Mouse (Mus musculus) forebrain, embryonic 16.5 days (tissue): ENCODE measurements around the gene Dph3. TPM values are rescaled to one million over a fixed set of nuclear protein-coding genes. Genes with fewer than 3 reads are reported as not detected.

ENCODE experiments used
- ATAC-seq: fragments of 200-750 bp; cut with Nextera tagmentation; 2 replicates; pipeline ENCODE4 v1.8.0; 2017; ENCODE audit warnings: mild to moderate bottlenecking, moderate library complexity
- H3K27ac ChIP-seq: fragments of 300-500 bp; sonication (generic); 2 replicates; pipeline ENCODE4 v1.5.1; 2014; ENCODE audit warnings: low read length, control low read depth
- H3K27me3 ChIP-seq: fragments of 300-500 bp; sonication (generic); replicated peaks from 2 replicates; pipeline ENCODE4 v1.6.1; 2014; ENCODE audit warnings: low read length; ENCODE audit not compliant: control insufficient read depth, insufficient read depth
- H3K36me3 ChIP-seq: fragments of 300-500 bp; sonication (generic); 2 replicates; pipeline ENCODE4 v1.6.1; 2014; ENCODE audit not compliant: control insufficient read depth, insufficient read depth
- H3K4me1 ChIP-seq: fragments of 300-500 bp; sonication (generic); replicated peaks from 2 replicates; pipeline ENCODE4 v1.6.1; 2014; ENCODE audit warnings: low read length; ENCODE audit not compliant: control insufficient read depth, insufficient read depth
- H3K4me2 ChIP-seq: fragments of 300-500 bp; sonication (generic); 2 replicates; pipeline ENCODE4 v1.6.1; 2014; ENCODE audit warnings: mild to moderate bottlenecking, low read length, control low read depth
- H3K4me3 ChIP-seq: fragments of 300-500 bp; sonication (generic); replicated peaks from 2 replicates; pipeline ENCODE4 v1.5.1; 2014; ENCODE audit warnings: mild to moderate bottlenecking, low read length, control low read depth
- H3K9ac ChIP-seq: fragments of 300-500 bp; sonication (generic); replicated peaks from 2 replicates; pipeline ENCODE4 v1.6.1; 2014; ENCODE audit warnings: low read depth, low read length, control low read depth
- H3K9me3 ChIP-seq: fragments of 300-500 bp; sonication (generic); 2 replicates; pipeline ENCODE4 v1.6.1; 2016; ENCODE audit warnings: low read length; ENCODE audit not compliant: control insufficient read depth
- WGBS: fragments of 180-500 bp; shearing (Covaris S2); extraction: QIAGEN DNeasy Blood & Tissue Kit; methylation state at CpG from one replicate; pipeline ENCODE4 v1.1.7; 2014; 5-methylcytosine and 5-hydroxymethylcytosine counted together
- polyA plus RNA-seq: library from polyadenylated mRNA; unstranded; fragments of >200 nt; fragmentation: Nextera tagmentation; extraction: Ambion mirVana; gene quantifications from 2 replicates; pipeline ENCODE4 v1.2.1, GENCODE M21; 2015

Dph3 gene
- polyA plus RNA-seq, 1 experiment from 2014 or later = 71.8 TPM

- ATAC-seq = no peak
- 68% methylated on average over 8 of the region's 8 CpGs for WGBS
- no peak overlapping the region for H3K4me3 ChIP-seq
- no peaks in the 10 kb centered on the region for H3K36me3 ChIP-seq
- H3K4me2 ChIP-seq = no peak overlapping the region
- H3K9me3 ChIP-seq = no peaks in the 10 kb centered on the region
- H3K4me1 ChIP-seq = no peaks in the 10 kb centered on the region
- H3K9ac ChIP-seq = no peak overlapping the region
- H3K27ac ChIP-seq = no peak overlapping the region
- no peaks in the 10 kb centered on the region for H3K27me3 ChIP-seq
These were observed 12.3 kb downstream of the Dph3 start for GRCm38 (mm10) chr14:32073211-32073685.

GRCm38 (mm10) chr14:32072807-32073206, 12.7 kb downstream of the Dph3 start:
- no peak overlapping the region for H3K4me3 ChIP-seq
- no peak overlapping the region for H3K4me2 ChIP-seq
- ATAC-seq = no peak
- H3K36me3 ChIP-seq = no peaks in the 10 kb centered on the region
- H3K27me3 ChIP-seq = no peaks in the 10 kb centered on the region
- H3K9ac ChIP-seq = no peak overlapping the region
- no peaks in the 10 kb centered on the region for H3K4me1 ChIP-seq
- no peak overlapping the region for H3K27ac ChIP-seq
- H3K9me3 ChIP-seq = no peaks in the 10 kb centered on the region

- 89% methylated on average over 4 of the region's 4 CpGs for WGBS
- Histone ChIP-seq H3K9me3 (peaks cover 5% of the 10 kb centered on the region; the same call in 1 of the 2 replicates), H3K4me3 (no peak overlapping the region), H3K36me3 (no peaks in the 10 kb centered on the region), H3K4me2 (no peak overlapping the region), H3K9ac (no peak overlapping the region), H3K27ac (no peak overlapping the region), H3K27me3 (no peaks in the 10 kb centered on the region), H3K4me1 (no peaks in the 10 kb centered on the region)
- no peak for ATAC-seq
These were observed 24.1 kb downstream of the Dph3 start for GRCm38 (mm10) chr14:32061398-32061797.

- H3K36me3 ChIP-seq = no peaks in the 10 kb centered on the region
- no peaks in the 10 kb centered on the region for H3K9me3 ChIP-seq
- WGBS = 84% methylated on average over 4 of the region's 4 CpGs
- H3K9ac ChIP-seq = no peak overlapping the region
- no peaks in the 10 kb centered on the region for H3K27me3 ChIP-seq
- no peak for ATAC-seq
- H3K4me3 ChIP-seq = no peak overlapping the region
- H3K4me1 ChIP-seq = no peaks in the 10 kb centered on the region
- no peak overlapping the region for H3K4me2 ChIP-seq
- no peak overlapping the region for H3K27ac ChIP-seq
These were observed 27.9 kb downstream of the Dph3 start for GRCm38 (mm10) chr14:32057664-32058063.

GRCm38 (mm10) chr14:32056675-32057074, 28.9 kb downstream of the Dph3 start:
- Histone ChIP-seq H3K4me3 (no peak overlapping the region), H3K27ac (no peak overlapping the region), H3K9ac (no peak overlapping the region), H3K4me1 (no peaks in the 10 kb centered on the region), H3K27me3 (no peaks in the 10 kb centered on the region), H3K36me3 (no peaks in the 10 kb centered on the region), H3K4me2 (no peak overlapping the region), H3K9me3 (no peaks in the 10 kb centered on the region)
- ATAC-seq = no peak
- WGBS = 98% methylated on average over 2 of the region's 2 CpGs

GRCm38 (mm10) chr14:32055781-32056180, 29.7 kb downstream of the Dph3 start:
- H3K27ac ChIP-seq = no peak overlapping the region
- no peaks in the 10 kb centered on the region for H3K4me1 ChIP-seq
- H3K4me2 ChIP-seq = no peak overlapping the region
- no peaks in the 10 kb centered on the region for H3K9me3 ChIP-seq
- no peak overlapping the region for H3K4me3 ChIP-seq
- no peak for ATAC-seq
- no peak overlapping the region for H3K9ac ChIP-seq
- no peaks in the 10 kb centered on the region for H3K36me3 ChIP-seq
- H3K27me3 ChIP-seq = no peaks in the 10 kb centered on the region
- 84% methylated on average over 8 of the region's 8 CpGs for WGBS

GRCm38 (mm10) chr14:32054788-32055187, 30.7 kb downstream of the Dph3 start:
- Histone ChIP-seq H3K27me3 (no peaks in the 10 kb centered on the region), H3K9ac (no peak overlapping the region), H3K9me3 (no peaks in the 10 kb centered on the region), H3K4me3 (no peak overlapping the region), H3K4me2 (no peak overlapping the region), H3K4me1 (no peaks in the 10 kb centered on the region), H3K27ac (no peak overlapping the region), H3K36me3 (no peaks in the 10 kb centered on the region)
- WGBS = 47% methylated on average over 10 of the region's 10 CpGs
- ATAC-seq = no peak

- H3K4me1 ChIP-seq = no peaks in the 10 kb centered on the region
- no peaks in the 10 kb centered on the region for H3K27me3 ChIP-seq
- WGBS = 83% methylated on average over 5 of the region's 5 CpGs
- no peak for ATAC-seq
- H3K9ac ChIP-seq = no peak overlapping the region
- H3K4me3 ChIP-seq = no peak overlapping the region
- H3K27ac ChIP-seq = no peak overlapping the region
- no peaks in the 10 kb centered on the region for H3K36me3 ChIP-seq
- no peaks in the 10 kb centered on the region for H3K9me3 ChIP-seq
- H3K4me2 ChIP-seq = no peak overlapping the region
These were observed 31.6 kb downstream of the Dph3 start for GRCm38 (mm10) chr14:32053895-32054294.

- Histone ChIP-seq H3K27me3 (no peaks in the 10 kb centered on the region), H3K9ac (no peak overlapping the region), H3K4me1 (no peaks in the 10 kb centered on the region), H3K27ac (no peak overlapping the region), H3K9me3 (no peaks in the 10 kb centered on the region), H3K4me3 (no peak overlapping the region), H3K36me3 (no peaks in the 10 kb centered on the region), H3K4me2 (no peak overlapping the region)
- ATAC-seq = no peak
- 88% methylated on average over 6 of the region's 6 CpGs for WGBS
These were observed 35.4 kb downstream of the Dph3 start for GRCm38 (mm10) chr14:32050171-32050570.

GRCm38 (mm10) chr14:32046357-32046756, 39.2 kb downstream of the Dph3 start:
- no peaks in the 10 kb centered on the region for H3K36me3 ChIP-seq
- H3K9ac ChIP-seq = no peak overlapping the region
- H3K4me2 ChIP-seq = no peak overlapping the region
- H3K27me3 ChIP-seq = no peaks in the 10 kb centered on the region
- WGBS = 71% methylated on average over 8 of the region's 8 CpGs
- no peak overlapping the region for H3K27ac ChIP-seq
- H3K4me3 ChIP-seq = no peak overlapping the region
- no peaks in the 10 kb centered on the region for H3K4me1 ChIP-seq
- H3K9me3 ChIP-seq = no peaks in the 10 kb centered on the region
- ATAC-seq = no peak
